Mouse (Mus musculus) hindlimb bud, embryonic 11.5 days (tissue): ENCODE results near the gene A530016L24Rik.
A peak's percentile ranks its signal among the peaks of the same experiment; 100 is the strongest.

Source experiments
- DNase-seq: peaks from one replicate; pipeline ENCODE4 v3.0.0-alpha.2; 2012; ENCODE audit warnings: low read depth, low spot score; ENCODE audit errors: extremely low spot score

A530016L24Rik gene

DNA sequence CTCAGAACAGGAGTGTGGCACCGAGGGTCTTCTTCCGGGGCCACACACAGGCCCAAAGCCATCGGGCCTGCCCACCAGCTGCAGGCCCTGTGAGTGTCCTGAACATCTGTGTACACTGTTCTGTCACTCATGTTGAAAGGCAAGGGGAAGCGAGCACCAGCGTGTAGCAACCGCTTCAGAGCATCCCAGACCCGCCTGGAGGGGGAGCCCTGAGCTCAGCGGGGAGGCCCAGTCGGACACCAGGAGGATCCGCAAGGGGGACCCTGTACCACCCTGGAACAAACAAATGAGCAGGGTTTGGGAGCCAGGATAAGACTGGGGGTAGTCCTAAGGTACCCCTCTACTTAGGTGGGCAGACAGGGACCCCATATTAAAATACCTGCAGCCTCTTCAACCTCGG, 9.4 kb downstream of the A530016L24Rik start:
- no peak for DNase-seq

DNA sequence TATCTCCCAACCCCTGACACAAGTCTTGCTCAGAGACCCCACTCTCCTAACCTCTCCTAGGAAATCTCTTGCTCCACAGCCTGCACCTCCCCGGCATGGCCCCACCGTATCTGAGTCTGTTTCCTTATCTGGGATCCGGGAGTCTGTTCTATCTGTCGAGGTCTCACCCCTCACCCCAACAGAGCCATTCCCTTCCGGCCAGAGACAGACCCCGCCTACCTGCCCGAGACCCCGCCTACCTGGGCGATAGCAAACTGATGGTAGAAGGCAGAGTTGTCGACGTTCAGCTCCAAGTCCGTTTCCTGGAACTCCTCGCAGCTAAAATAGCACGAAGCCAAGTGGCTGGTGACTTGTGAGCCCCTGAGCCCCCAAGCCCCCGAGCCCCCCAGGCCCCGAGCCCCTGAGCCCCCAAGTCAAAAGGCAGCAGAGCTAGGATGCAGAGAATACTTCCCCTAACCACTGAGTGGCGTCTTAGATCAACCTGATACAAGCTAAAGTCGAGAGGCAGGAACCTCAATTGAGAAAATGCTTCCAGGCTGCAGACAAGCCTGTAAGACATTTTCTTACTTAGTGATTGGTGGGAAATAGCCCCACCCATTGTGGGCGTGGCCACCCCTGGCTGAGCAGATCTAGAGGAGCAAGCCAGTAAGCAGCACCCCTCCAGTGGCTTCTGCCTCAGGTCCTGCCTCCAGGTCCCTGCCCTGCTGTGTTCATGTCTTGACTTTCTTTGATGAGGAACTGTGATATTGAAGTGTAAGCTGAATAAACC, 13.9 kb downstream of the A530016L24Rik start:
- DNase-seq, result no peak

DNA sequence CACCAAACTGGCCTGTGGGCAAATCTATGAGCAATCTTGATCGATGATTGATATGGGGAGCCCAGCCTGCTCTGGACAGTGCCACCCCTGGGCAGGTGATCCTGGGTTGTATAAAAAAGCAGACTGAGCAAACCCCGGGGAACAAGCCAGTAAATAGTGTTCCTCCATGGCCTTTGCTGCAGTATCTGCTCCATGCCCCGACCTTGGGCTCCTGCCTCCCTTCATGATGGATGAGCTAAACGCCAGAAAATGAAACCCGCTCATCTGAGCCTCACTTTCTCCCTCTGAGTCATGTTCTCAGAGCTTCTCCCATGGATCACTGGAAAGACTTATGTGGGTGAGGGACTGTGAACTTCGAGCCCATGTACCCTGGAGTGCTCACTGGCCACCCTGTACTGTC, 17.0 kb downstream of the A530016L24Rik start:
- DNase-seq, result no peak

DNA sequence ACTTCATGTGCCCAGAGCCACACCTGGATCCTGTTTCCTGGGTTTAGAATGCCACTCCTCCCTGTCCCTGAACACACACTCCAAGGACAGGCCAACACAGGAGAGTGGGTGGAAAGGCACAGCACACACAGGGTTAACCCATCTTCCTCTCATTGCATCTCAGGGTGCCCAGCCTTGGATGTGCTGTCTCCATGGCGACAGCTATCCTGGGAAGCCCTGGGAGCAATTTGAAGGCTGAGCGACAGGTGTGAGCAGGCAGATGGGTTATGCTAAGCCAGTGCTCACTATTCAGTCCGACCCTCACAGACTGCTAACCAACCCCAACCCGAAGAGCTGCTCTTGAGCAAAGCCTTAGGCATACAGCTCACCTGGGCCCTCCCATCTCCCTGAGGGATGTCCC, 18.0 kb downstream of the A530016L24Rik start:
- DNase-seq, result no peak

DNA sequence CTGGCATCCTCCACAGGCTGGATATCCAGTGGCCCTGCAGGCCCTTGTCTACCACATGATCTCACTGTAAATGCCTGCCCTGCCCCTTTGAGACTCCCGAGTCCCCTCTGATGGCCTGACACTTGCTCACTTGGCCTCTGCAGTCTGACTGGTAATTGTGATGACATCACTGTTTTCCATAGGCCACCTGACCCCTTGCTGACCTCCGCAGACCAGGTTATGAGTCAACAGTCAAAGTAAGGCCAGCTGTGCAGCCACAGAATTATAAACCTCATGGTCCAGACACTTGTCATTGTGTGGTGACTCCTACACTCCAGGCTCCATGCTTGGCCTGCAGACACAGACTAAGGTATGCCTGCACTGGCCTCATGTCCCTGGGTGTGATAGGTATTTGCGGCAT, 18.7 kb downstream of the A530016L24Rik start:
- DNase-seq, result no peak

DNA sequence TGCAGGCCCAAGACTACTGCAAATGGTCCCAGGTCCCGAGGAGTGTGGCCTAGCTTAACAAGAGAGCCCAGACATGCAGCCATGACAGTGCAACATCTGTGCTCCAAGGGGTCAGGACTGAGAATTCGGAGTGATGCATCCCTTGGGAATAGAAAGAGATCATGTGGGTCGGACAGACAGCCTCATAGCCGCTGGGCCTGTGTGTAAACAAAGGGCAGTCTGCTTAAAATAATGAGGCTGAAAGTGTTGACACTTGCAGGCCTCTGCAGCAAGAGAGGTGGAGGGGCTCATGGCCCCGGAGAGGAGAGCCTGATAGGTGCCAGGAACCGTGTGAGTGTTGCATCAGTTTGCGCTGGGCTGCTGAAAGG, 21.1 kb downstream of the A530016L24Rik start:
- no peak for DNase-seq

GRCm38 (mm10) chr12:112510733-112511372, 21.6 kb downstream of the A530016L24Rik start:
- DNase-seq, result peak; percentile 24

GRCm38 (mm10) chr12:112514897-112515296, 25.6 kb downstream of the A530016L24Rik start:
- no peak for DNase-seq

- DNase-seq, result peak; percentile 60
Observed at GRCm38 (mm10) chr12:112516697-112517337, 27.6 kb downstream of the A530016L24Rik start, which contains the start of gene Tmem179. Gene Tmem179, minus strand, starts transcription at chr12:112516747.

GRCm38 (mm10) chr12:112518105-112518504, 28.9 kb downstream of the A530016L24Rik start:
- DNase-seq, result no peak

DNA sequence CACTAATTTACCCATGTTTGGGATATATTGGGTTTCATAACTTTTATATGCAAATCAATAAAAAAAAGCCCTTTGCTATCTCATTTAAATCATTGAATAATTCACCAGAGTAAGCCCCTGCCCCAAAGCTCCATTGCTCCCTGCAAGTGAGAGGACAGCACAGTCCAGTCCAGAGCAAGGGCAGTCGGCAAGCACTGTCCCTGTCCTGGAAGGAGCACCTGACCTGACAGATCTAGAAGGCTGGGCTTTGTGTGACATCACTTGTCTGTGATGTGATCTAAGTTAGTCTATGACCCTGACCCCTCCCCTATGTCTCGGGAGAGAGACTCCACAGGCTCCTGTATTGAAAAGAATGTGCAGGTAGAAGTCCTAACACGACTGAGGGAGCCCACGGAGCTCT, 44.5 kb downstream of the A530016L24Rik start:
- no peak for DNase-seq

- DNase-seq, result no peak
Observed at GRCm38 (mm10) chr12:112537233-112537632, 48.0 kb downstream of the A530016L24Rik start.

DNA sequence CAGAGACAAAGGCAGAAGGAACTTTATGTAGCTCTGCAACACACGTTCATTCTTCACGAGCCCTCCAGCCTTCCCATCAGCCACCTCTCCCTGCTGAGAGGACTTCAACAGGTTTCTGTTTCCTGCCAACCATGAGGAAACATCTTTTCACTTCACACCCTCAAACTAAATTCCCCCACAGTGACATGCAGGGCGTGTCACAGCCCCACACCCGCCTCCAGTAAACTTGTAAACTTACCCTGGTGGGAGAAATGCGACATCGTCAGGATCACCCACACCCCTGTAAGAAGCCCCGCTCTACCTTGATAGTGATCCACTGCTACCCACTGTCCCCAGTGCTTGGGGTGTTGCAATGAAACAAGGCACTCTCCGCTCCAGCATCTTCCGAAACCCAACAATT, 49.1 kb downstream of the A530016L24Rik start:
- no peak for DNase-seq

DNA sequence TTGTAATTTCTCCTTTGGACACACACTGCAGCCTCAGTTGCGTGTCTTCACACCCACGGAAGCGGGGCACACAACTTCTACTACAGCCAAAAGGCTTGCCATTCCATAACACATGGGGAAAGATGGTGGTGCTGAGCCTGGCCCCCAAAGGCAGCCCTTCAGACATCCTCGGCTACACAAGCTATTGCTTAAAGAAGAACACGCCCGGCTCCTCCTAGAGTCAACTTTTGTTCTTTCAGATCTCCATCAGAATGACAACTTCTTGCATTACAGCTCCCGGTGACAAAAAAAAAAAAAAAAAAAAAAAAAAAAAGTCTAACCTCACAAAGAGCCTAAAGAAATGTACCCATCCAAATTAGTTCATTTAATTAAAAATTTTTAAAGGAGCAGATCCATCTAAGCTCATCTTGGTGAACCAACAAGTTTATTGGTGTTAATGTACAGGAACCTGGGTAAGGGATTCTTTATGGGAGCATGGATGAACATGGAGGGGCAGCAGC, 50.3 kb downstream of the A530016L24Rik start:
- no peak for DNase-seq

- no peak for DNase-seq
Observed at GRCm38 (mm10) chr12:112540321-112540720, 51.1 kb downstream of the A530016L24Rik start.

DNA sequence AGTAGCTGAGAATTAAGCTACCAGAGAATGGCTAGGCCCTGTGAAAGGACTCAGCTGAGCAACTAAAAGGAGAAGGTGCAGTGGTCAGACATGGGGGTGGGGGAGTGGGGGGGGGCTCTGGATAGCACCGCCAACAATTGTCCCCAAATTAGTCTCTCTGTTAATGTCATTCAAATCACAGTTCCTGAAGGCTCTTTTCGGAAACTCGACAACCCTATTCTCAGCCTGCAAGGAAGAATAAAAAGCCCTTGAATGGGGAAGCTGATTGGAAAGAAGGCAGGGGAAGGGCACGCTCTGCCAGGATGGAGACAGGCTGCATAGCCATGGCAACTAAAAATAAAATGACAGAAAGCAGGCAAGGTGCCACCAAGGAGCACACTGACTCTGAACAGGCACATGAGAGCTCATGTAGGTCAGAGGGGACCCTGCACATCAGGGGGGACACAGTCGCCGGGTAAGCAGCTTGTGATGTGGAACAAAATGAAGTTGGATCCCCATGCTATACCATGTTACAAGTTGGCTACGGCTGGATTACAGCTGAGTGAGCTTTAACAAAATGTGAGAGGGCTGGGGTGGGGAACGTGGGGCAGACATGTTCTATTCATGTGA, 52.3 kb downstream of the A530016L24Rik start:
- no peak for DNase-seq

GRCm38 (mm10) chr12:112542257-112542919, 53.1 kb downstream of the A530016L24Rik start:
- no peak for DNase-seq

DNA sequence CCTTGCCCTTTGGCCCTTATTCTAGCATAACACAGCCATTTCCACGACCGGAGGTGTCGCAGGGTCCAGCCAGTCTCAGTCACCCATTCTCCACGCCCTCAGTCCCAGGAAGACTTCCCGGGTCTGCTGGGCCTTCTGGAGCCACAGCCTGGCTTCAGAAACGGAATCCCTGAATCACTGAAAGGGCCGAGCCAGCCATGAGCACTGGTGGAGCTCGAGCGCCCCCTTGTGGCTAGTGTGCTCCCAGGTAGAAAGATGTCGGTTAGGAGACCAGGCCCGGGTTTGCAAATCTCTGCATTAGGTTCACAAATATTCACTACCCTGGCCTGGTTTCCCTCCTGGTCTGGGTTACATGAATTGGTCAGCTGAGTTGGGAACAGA, 53.7 kb downstream of the A530016L24Rik start:
- peak; percentile 62 for DNase-seq

- no peak for DNase-seq
Observed at GRCm38 (mm10) chr12:112543941-112544340, 54.7 kb downstream of the A530016L24Rik start.

DNA sequence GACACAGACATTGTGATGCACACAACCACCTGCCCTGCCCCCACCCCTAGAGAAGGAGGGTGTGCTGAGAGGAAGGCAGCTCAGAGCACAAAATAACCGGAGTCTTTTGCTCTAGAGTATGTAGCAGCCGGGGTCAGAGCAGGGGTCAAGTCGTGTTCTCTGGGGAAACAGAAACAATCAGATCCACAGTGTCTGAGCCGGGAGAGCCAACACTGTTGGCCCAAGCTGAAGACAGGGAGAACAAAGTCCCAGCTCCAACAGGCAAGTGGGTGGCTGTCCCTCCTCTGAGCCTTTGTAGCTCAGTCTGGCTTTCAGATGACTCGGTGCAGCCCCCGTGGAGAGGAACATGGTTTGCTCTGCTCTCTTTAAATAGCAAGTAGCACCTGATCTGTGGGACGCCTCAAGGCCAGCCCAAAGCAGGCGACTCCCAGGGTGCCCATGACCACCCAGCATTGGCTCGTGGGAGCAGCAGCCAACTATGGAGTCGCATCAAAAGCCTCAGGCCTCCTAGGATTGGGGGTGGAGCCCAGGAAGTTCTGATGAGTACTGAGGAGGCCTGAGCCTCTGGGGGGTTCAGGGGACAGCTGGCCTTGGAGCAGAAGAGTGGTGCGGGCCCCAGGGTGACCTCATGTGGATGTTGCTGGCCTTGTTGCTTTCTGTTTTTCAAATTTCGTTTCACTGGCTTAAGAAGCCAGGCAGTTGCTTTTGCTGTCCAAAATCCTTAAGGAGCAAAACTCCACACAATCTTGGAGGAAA, 55.9 kb downstream of the A530016L24Rik start:
- no peak for DNase-seq
